Mouse (Mus musculus) lung, adult 2 months (tissue): ENCODE results near the gene Zmym1.

Experiments
- CTCF ChIP-seq: fragments of 200-500 bp; IDR thresholded peaks from 2 replicates; pipeline ENCODE4 v1.5.1; 2011; ENCODE audit warnings: mild to moderate bottlenecking, low read length, control low read depth; ENCODE audit not compliant: insufficient read depth
- POLR2A ChIP-seq: fragments of 200-500 bp; IDR thresholded peaks from 2 replicates; pipeline ENCODE4 v1.6.1; 2011; ENCODE audit warnings: low read depth, mild to moderate bottlenecking, control low read depth, low read length, borderline replicate concordance; ENCODE audit errors: extremely low read depth

GRCm38 (mm10) chr4:127026826-127027225 lies 34.1 kb downstream of the Zmym1 start:
- TF ChIP-seq CTCF (no peak), POLR2A (no peak)
